Mouse (Mus musculus) lung, embryonic 14.5 days (tissue): ENCODE results near the gene Gm10974. TPM values are rescaled to one million over a fixed set of nuclear protein-coding genes. Genes with fewer than 3 reads are reported as not detected.

Experiments
- ATAC-seq: fragments of 200-750 bp; cut with Nextera tagmentation; 2 replicates; pipeline ENCODE4 v1.8.0; 2017; ENCODE audit warnings: mild to moderate bottlenecking, moderate TSS enrichment, moderate library complexity; ENCODE audit not compliant: insufficient read depth
- DNase-seq: peaks from one replicate; pipeline ENCODE4 v3.0.0-alpha.2; 2015
- H3K27ac ChIP-seq: fragments of 300-500 bp; sonication (generic); 2 replicates; pipeline ENCODE4 v1.5.1; 2014; ENCODE audit warnings: low read depth, mild to moderate bottlenecking, moderate library complexity
- H3K27me3 ChIP-seq: fragments of 300-500 bp; sonication (generic); 2 replicates; pipeline ENCODE4 v1.6.1; 2014; ENCODE audit warnings: low read length, control low read depth; ENCODE audit not compliant: insufficient read depth
- H3K36me3 ChIP-seq: fragments of 300-500 bp; sonication (generic); 2 replicates; pipeline ENCODE4 v1.6.1; 2014; ENCODE audit warnings: control low read depth; ENCODE audit not compliant: insufficient read depth
- H3K4me1 ChIP-seq: fragments of 300-500 bp; sonication (generic); 2 replicates; pipeline ENCODE4 v1.6.1; 2014; ENCODE audit warnings: antibody characterized with exemption, control low read depth; ENCODE audit not compliant: insufficient read depth
- H3K4me2 ChIP-seq: fragments of 300-500 bp; sonication (generic); 2 replicates; pipeline ENCODE4 v1.6.1; 2014; ENCODE audit warnings: mild to moderate bottlenecking
- H3K4me3 ChIP-seq: fragments of 300-500 bp; sonication (generic); 2 replicates; pipeline ENCODE4 v1.5.1; 2014; ENCODE audit warnings: low read depth, low read length
- H3K9ac ChIP-seq: fragments of 300-500 bp; sonication (generic); 2 replicates; pipeline ENCODE4 v1.6.1; 2014
- H3K9me3 ChIP-seq: fragments of 300-500 bp; sonication (generic); 2 replicates; pipeline ENCODE4 v1.6.1; 2016; ENCODE audit warnings: low read depth, low read length, control low read depth
- CTCF ChIP-seq: IDR thresholded peaks from 2 replicates; pipeline ENCODE4 v1.5.1; 2016; ENCODE audit warnings: antibody characterized with exemption, low read depth
- WGBS: fragments of 180-500 bp; shearing (Covaris S2); extraction: QIAGEN DNeasy Blood & Tissue Kit; methylation state at CpG from one replicate; pipeline ENCODE4 v1.1.7; 2014; 5-methylcytosine and 5-hydroxymethylcytosine counted together
- polyA plus RNA-seq: library from polyadenylated mRNA; unstranded; fragments of >200 nt; fragmentation: Nextera tagmentation; extraction: Ambion mirVana; gene quantifications from 2 replicates; pipeline ENCODE4 v1.2.1, GENCODE M21; 2014

Gene Gm10974
- polyA plus RNA-seq, 1 experiment from 2014 or later, result not detected

GRCm38 (mm10) chr7:66332340-66332739 lies 33.4 kb upstream of the Gm10974 start:
- Histone ChIP-seq H3K4me3 (no peak overlapping the region), H3K9me3 (no peaks in the 10 kb centered on the region), H3K4me2 (no peak overlapping the region), H3K27me3 (no peaks in the 10 kb centered on the region), H3K4me1 (no peaks in the 10 kb centered on the region), H3K36me3 (peaks cover 29% of the 10 kb centered on the region), H3K9ac (no peak overlapping the region), H3K27ac (no peak overlapping the region)
- ATAC-seq, result no peak
- no peak for TF ChIP-seq CTCF
- DNase-seq, result no peak
- 86% methylated on average over 8 of the region's 8 CpGs for WGBS

- H3K27me3 ChIP-seq, result no peaks in the 10 kb centered on the region
- 85% methylated on average over 4 of the region's 4 CpGs for WGBS
- no peak for ATAC-seq
- DNase-seq, result no peak
- H3K36me3 ChIP-seq, result peaks cover 29% of the 10 kb centered on the region
- no peak overlapping the region for H3K9ac ChIP-seq
- no peak overlapping the region for H3K27ac ChIP-seq
- no peaks in the 10 kb centered on the region for H3K4me1 ChIP-seq
- no peak overlapping the region for H3K4me2 ChIP-seq
- TF ChIP-seq CTCF, result no peak
- H3K9me3 ChIP-seq, result no peaks in the 10 kb centered on the region
- no peak overlapping the region for H3K4me3 ChIP-seq
Measured at GRCm38 (mm10) chr7:66333906-66334500, 31.7 kb upstream of the Gm10974 start.

GRCm38 (mm10) chr7:66336955-66337354 lies 28.8 kb upstream of the Gm10974 start:
- Histone ChIP-seq H3K4me1 (peaks cover 10% of the 10 kb centered on the region), H3K27me3 (no peaks in the 10 kb centered on the region), H3K27ac (no peak overlapping the region), H3K36me3 (peaks cover 13% of the 10 kb centered on the region; the same call in 1 of the 2 replicates), H3K9me3 (no peaks in the 10 kb centered on the region), H3K9ac (no peak overlapping the region), H3K4me2 (no peak overlapping the region), H3K4me3 (no peak overlapping the region)
- no peak for TF ChIP-seq CTCF
- no peak for DNase-seq
- WGBS, result 73% methylated on average over 2 of the region's 2 CpGs
- no peak for ATAC-seq

- no peak overlapping the region for H3K9ac ChIP-seq
- no peaks in the 10 kb centered on the region for H3K9me3 ChIP-seq
- no peak overlapping the region for H3K4me3 ChIP-seq
- H3K4me2 ChIP-seq, result no peak overlapping the region
- H3K27me3 ChIP-seq, result no peaks in the 10 kb centered on the region
- DNase-seq, result peak; percentile 41
- peak; percentile 61; the same call in 1 of the 2 replicates for ATAC-seq
- peaks cover 10% of the 10 kb centered on the region for H3K4me1 ChIP-seq
- 6% methylated on average over 5 of the region's 5 CpGs for WGBS
- H3K36me3 ChIP-seq, result 0 out of 2 replicates have a peak, but pooled peaks cover 7% of the 10 kb centered on the region
- peak overlapping the region; percentile 44 for H3K27ac ChIP-seq
- TF ChIP-seq CTCF, result no peak
Measured at GRCm38 (mm10) chr7:66339625-66340024, 26.1 kb upstream of the Gm10974 start.

GRCm38 (mm10) chr7:66340044-66340443 lies 25.7 kb upstream of the Gm10974 start:
- DNase-seq, result peak; percentile 19
- no peaks in the 10 kb centered on the region for H3K27me3 ChIP-seq
- H3K27ac ChIP-seq, result peak overlapping the region; percentile 44
- peak; percentile 77 for ATAC-seq
- H3K4me1 ChIP-seq, result peaks cover 10% of the 10 kb centered on the region
- no peak for TF ChIP-seq CTCF
- 0 out of 2 replicates have a peak, but pooled peaks cover 7% of the 10 kb centered on the region for H3K36me3 ChIP-seq
- H3K4me2 ChIP-seq, result no peak overlapping the region
- H3K9me3 ChIP-seq, result no peaks in the 10 kb centered on the region
- H3K9ac ChIP-seq, result no peak overlapping the region
- 28% methylated on average over 3 of the region's 3 CpGs for WGBS
- H3K4me3 ChIP-seq, result no peak overlapping the region

- WGBS, result 42% methylated on average over 4 of the region's 4 CpGs
- no peaks in the 10 kb centered on the region for H3K27me3 ChIP-seq
- no peak overlapping the region for H3K4me2 ChIP-seq
- H3K4me3 ChIP-seq, result no peak overlapping the region
- H3K27ac ChIP-seq, result no peak overlapping the region
- H3K36me3 ChIP-seq, result 0 out of 2 replicates have a peak, but pooled peaks cover 7% of the 10 kb centered on the region
- DNase-seq (peak; percentile 83), ATAC-seq (no peak)
- peak; percentile 75 for TF ChIP-seq CTCF
- H3K4me1 ChIP-seq, result peaks cover 10% of the 10 kb centered on the region
- H3K9ac ChIP-seq, result no peak overlapping the region
- no peaks in the 10 kb centered on the region for H3K9me3 ChIP-seq
Measured at GRCm38 (mm10) chr7:66342323-66342722, 23.4 kb upstream of the Gm10974 start.

GRCm38 (mm10) chr7:66342831-66343230 lies 22.9 kb upstream of the Gm10974 start:
- TF ChIP-seq CTCF, result no peak

More at GRCm38 (mm10) chr7:66342831-66343230, 22.9 kb upstream of the Gm10974 start:
- H3K27me3 ChIP-seq, result no peaks in the 10 kb centered on the region
- H3K9me3 ChIP-seq, result no peaks in the 10 kb centered on the region
- no peak overlapping the region for H3K9ac ChIP-seq
- no peak overlapping the region for H3K4me2 ChIP-seq
- no peak for DNase-seq
- no peak overlapping the region for H3K27ac ChIP-seq
- 0 out of 2 replicates have a peak, but pooled peaks cover 7% of the 10 kb centered on the region for H3K36me3 ChIP-seq
- 72% methylated on average over 6 of the region's 6 CpGs for WGBS
- H3K4me3 ChIP-seq, result no peak overlapping the region
- ATAC-seq, result no peak
- peaks cover 10% of the 10 kb centered on the region for H3K4me1 ChIP-seq
